Mouse (Mus musculus): ENCODE measurements around the gene 4933405L10Rik. TPM values are rescaled to one million over a fixed set of nuclear protein-coding genes. Genes with fewer than 3 reads are reported as not detected.

The 4933405L10Rik gene
- polyA plus RNA-seq, 1 experiment, result 0.52 TPM

GRCm38 (mm10) chr8:105712286-105712685, 4.8 kb downstream of the 4933405L10Rik start:
- Histone ChIP-seq H3K4me3 (ENCODE audit: insufficient read depth, low read length) (no peak overlapping the region), H3K4me1 (ENCODE audit: control insufficient read depth, insufficient read depth, low read length) (peaks cover 2% of the 10 kb centered on the region; the same call in 1 of the 2 replicates), H3K27ac (ENCODE audit: insufficient read depth, low read length) (no peak overlapping the region)
- TF ChIP-seq POLR2A (IDR thresholded peaks at IDR 0.05; ENCODE audit: extremely low read depth, insufficient read depth, low read length) (no peak), CTCF (IDR thresholded peaks at IDR 0.05; ENCODE audit: extremely low read depth, insufficient read depth, low read length) (no peak)

- TF ChIP-seq CTCF (IDR thresholded peaks at IDR 0.05; ENCODE audit: extremely low read depth, insufficient read depth, low read length) (peak; percentile 83), POLR2A (IDR thresholded peaks at IDR 0.05; ENCODE audit: extremely low read depth, insufficient read depth, low read length) (no peak)
- no peak overlapping the region for H3K4me3 ChIP-seq (ENCODE audit: insufficient read depth, low read length)
- H3K27ac ChIP-seq (ENCODE audit: insufficient read depth, low read length), result no peak overlapping the region
- no peaks in the 10 kb centered on the region for H3K4me1 ChIP-seq (ENCODE audit: control insufficient read depth, insufficient read depth, low read length)
These were observed 6.7 kb downstream of the 4933405L10Rik start for GRCm38 (mm10) chr8:105714139-105714538.

- TF ChIP-seq CTCF (IDR thresholded peaks at IDR 0.05; ENCODE audit: extremely low read depth, insufficient read depth, low read length), result no peak
- TF ChIP-seq POLR2A (IDR thresholded peaks at IDR 0.05; ENCODE audit: extremely low read depth, insufficient read depth, low read length), result no peak
- no peak overlapping the region for H3K4me3 ChIP-seq (ENCODE audit: insufficient read depth, low read length)
- H3K27ac ChIP-seq (ENCODE audit: insufficient read depth, low read length), result no peak overlapping the region
- no peaks in the 10 kb centered on the region for H3K4me1 ChIP-seq (ENCODE audit: control insufficient read depth, insufficient read depth, low read length)
These were observed 7.6 kb downstream of the 4933405L10Rik start for GRCm38 (mm10) chr8:105715042-105715441.

GRCm38 (mm10) chr8:105716302-105716945, 9.0 kb downstream of the 4933405L10Rik start:
- Histone ChIP-seq H3K4me1 (ENCODE audit: control insufficient read depth, insufficient read depth, low read length) (no peaks in the 10 kb centered on the region), H3K27ac (ENCODE audit: insufficient read depth, low read length) (no peak overlapping the region), H3K4me3 (ENCODE audit: insufficient read depth, low read length) (no peak overlapping the region)
- TF ChIP-seq CTCF (IDR thresholded peaks at IDR 0.05; ENCODE audit: extremely low read depth, insufficient read depth, low read length), result no peak

- Histone ChIP-seq H3K27ac (ENCODE audit: insufficient read depth, low read length) (no peak overlapping the region), H3K4me1 (ENCODE audit: control insufficient read depth, insufficient read depth, low read length) (no peaks in the 10 kb centered on the region)
These were observed 12.2 kb downstream of the 4933405L10Rik start for GRCm38 (mm10) chr8:105719637-105720036.

GRCm38 (mm10) chr8:105722861-105723260, 15.4 kb downstream of the 4933405L10Rik start:
- TF ChIP-seq CTCF (IDR thresholded peaks at IDR 0.05; ENCODE audit: extremely low read depth, insufficient read depth, low read length) (no peak), POLR2A (IDR thresholded peaks at IDR 0.05; ENCODE audit: extremely low read depth, insufficient read depth, low read length) (no peak)
- Histone ChIP-seq H3K4me3 (ENCODE audit: insufficient read depth, low read length) (no peak overlapping the region), H3K27ac (ENCODE audit: insufficient read depth, low read length) (no peak overlapping the region), H3K4me1 (ENCODE audit: control insufficient read depth, insufficient read depth, low read length) (no peaks in the 10 kb centered on the region)

More at GRCm38 (mm10) chr8:105719637-105720036, 12.2 kb downstream of the 4933405L10Rik start:
- no peak overlapping the region for H3K4me3 ChIP-seq (ENCODE audit: insufficient read depth, low read length)
- TF ChIP-seq CTCF (IDR thresholded peaks at IDR 0.05; ENCODE audit: extremely low read depth, insufficient read depth, low read length), result no peak
- no peak for TF ChIP-seq POLR2A (IDR thresholded peaks at IDR 0.05; ENCODE audit: extremely low read depth, insufficient read depth, low read length)

- no peak for TF ChIP-seq POLR2A (IDR thresholded peaks at IDR 0.05; ENCODE audit: extremely low read depth, insufficient read depth, low read length)
- no peak for TF ChIP-seq CTCF (IDR thresholded peaks at IDR 0.05; ENCODE audit: extremely low read depth, insufficient read depth, low read length)
- no peaks in the 10 kb centered on the region for H3K4me1 ChIP-seq (ENCODE audit: control insufficient read depth, insufficient read depth, low read length)
- H3K27ac ChIP-seq (ENCODE audit: insufficient read depth, low read length), result no peak overlapping the region
- no peak overlapping the region for H3K4me3 ChIP-seq (ENCODE audit: insufficient read depth, low read length)
These were observed 18.3 kb downstream of the 4933405L10Rik start for GRCm38 (mm10) chr8:105725726-105726125.

- Histone ChIP-seq H3K27ac (ENCODE audit: insufficient read depth, low read length) (0 out of 2 replicates have a peak overlapping the region, but pooled peaks have one; percentile 28), H3K4me3 (ENCODE audit: insufficient read depth, low read length) (no peak overlapping the region), H3K4me1 (ENCODE audit: control insufficient read depth, insufficient read depth, low read length) (no peaks in the 10 kb centered on the region)
- no peak for TF ChIP-seq CTCF (IDR thresholded peaks at IDR 0.05; ENCODE audit: extremely low read depth, insufficient read depth, low read length)
- TF ChIP-seq POLR2A (IDR thresholded peaks at IDR 0.05; ENCODE audit: extremely low read depth, insufficient read depth, low read length), result no peak
These were observed 20.1 kb downstream of the 4933405L10Rik start for GRCm38 (mm10) chr8:105727397-105728124.

- Histone ChIP-seq H3K4me3 (ENCODE audit: insufficient read depth, low read length) (no peak overlapping the region), H3K4me1 (ENCODE audit: control insufficient read depth, insufficient read depth, low read length) (no peaks in the 10 kb centered on the region), H3K27ac (ENCODE audit: insufficient read depth, low read length) (no peak overlapping the region)
- TF ChIP-seq CTCF (IDR thresholded peaks at IDR 0.05; ENCODE audit: extremely low read depth, insufficient read depth, low read length) (no peak), POLR2A (IDR thresholded peaks at IDR 0.05; ENCODE audit: extremely low read depth, insufficient read depth, low read length) (no peak)
These were observed 24.7 kb downstream of the 4933405L10Rik start for GRCm38 (mm10) chr8:105732186-105732585.

GRCm38 (mm10) chr8:105739216-105739615, 31.8 kb downstream of the 4933405L10Rik start:
- no peak for TF ChIP-seq POLR2A (IDR thresholded peaks at IDR 0.05; ENCODE audit: extremely low read depth, insufficient read depth, low read length)
- TF ChIP-seq CTCF (IDR thresholded peaks at IDR 0.05; ENCODE audit: extremely low read depth, insufficient read depth, low read length), result no peak
- no peak overlapping the region for H3K27ac ChIP-seq (ENCODE audit: insufficient read depth, low read length)
- no peak overlapping the region for H3K4me3 ChIP-seq (ENCODE audit: insufficient read depth, low read length)
- H3K4me1 ChIP-seq (ENCODE audit: control insufficient read depth, insufficient read depth, low read length), result no peaks in the 10 kb centered on the region
